Mouse (Mus musculus) kidney, adult 8-10 months (tissue): ENCODE data around the gene Rwdd2b.

ENCODE experiments used
- DNase-seq, 2 experiments: peaks; one replicate each; pipeline ENCODE4 v3.0.0; 2022

Rwdd2b gene

GRCm38 (mm10) chr16:87405001-87405400 lies 35.4 kb downstream of the Rwdd2b start:
- peak; percentile 12 to 22 for DNase-seq

- DNase-seq, result peak; percentile 58 to 74
Measured at GRCm38 (mm10) chr16:87393813-87394548, 46.4 kb downstream of the Rwdd2b start.

GRCm38 (mm10) chr16:87387444-87387977 lies 52.9 kb downstream of the Rwdd2b start:
- no peak for DNase-seq

GRCm38 (mm10) chr16:87384366-87384765 lies 56.0 kb downstream of the Rwdd2b start:
- no peak for DNase-seq
